Mouse (Mus musculus): ENCODE data around the gene Cars.
A peak's percentile ranks its signal among the peaks of the same experiment; 100 is the strongest.

Gene Cars

DNA sequence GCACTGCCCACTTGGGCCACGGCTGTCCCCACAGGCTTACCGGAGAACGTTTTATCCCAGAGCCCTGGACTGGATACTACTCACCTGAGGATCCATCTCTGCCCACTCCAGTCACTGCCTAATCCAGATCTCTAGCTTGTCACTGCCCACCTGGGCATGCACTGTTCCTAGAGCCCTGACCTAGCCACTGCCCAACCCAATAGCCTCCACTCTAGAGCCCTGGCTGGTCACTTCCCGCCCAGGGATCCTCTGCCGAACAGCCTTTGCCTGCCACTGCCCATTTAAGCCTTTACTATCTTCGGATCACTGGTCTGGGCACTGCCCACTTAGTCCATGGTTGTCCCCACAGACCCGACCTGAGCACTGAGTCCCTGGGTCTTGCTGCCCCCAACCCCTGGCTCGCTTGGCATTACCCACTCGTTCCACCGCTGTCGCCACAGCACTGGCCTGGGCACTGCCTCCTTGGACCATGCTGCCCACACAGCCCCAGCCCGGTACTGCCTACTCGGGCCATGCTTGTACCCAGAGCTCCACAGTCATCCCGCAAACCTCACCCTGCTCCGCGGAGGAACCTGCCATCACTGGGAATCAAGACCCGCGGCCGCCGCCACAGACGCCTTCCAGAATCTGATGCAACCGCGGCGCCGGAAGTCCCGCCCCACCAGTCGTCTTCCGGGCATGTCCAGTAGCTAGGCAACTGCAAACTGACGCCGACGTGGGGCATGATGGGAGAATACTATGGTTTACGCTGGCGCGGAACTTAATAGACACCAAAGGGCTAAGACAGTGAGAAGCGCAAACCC lies at the start of gene Cars:
TSS of gene Cars (minus strand) at position 663 of the 803 bp plus-strand sequence.
- 0 out of 2 replicates have a peak, but pooled peaks have one; percentile 21 for TF ChIP-seq GATA4 (IDR thresholded peaks at IDR 0.05; ENCODE audit: insufficient replicate concordance, low read length)

DNA sequence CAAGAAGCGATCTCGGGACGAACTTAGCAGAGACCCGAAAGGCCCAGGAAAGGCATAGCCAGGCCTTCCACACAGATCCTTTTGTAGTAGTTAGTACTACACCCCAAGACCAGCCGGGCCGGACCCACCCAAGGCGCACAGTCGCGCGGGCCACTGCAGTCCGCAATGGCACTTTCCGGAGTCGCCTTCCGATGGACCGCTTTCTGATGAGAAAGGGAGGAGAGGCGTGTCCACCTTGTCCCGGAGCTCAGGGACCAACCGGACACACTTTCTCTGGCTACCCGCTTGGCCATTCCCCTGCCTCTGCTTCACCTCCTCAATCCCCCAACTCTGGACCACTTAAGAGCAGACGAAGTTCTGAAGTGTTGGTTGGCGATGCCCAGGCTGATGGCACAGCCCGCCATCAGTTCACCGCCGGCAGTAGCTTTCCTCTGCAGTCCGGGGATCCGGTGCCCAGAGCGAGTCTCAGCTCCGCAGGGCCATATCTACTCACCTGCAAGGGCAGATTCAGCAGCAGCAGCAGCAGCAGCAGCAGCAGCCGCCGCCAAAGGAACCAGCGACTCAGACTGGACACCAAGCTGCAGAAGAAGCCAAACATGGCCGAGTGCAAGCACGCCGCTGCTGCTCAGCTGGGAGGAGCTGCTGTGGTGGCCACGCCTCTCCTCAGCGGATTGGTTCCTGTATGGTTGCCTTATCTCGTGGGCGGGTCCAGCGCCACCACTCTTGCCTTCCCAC lies 49.3 kb upstream of the Cars start, which contains the start of gene Tnfrsf22:
TSS of gene Tnfrsf22 (minus strand) at position 628 of the 735 bp plus-strand sequence.
- peak; percentile 90; the same call in 1 of the 2 replicates for TF ChIP-seq GATA4 (IDR thresholded peaks at IDR 0.05; ENCODE audit: insufficient replicate concordance, low read length)

DNA sequence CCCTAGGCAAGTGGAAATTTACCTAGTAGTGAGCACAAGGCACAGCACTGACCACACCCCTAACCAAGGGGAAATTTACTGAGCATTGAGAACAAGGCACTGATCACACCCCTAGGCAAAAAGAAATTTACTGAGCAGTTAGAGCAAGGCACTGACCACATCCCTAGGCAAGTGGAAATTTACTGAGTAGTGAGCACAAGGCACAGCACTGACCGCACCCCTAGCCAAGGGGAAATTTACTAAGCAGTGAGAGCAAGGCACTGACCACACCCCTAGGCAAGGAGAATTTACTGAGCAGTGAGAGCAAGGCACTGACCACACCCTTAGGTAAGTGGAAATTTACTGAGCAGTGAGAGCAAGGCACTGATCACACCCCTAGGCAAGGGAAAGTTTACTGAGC lies 36.8 kb upstream of the Cars start:
- TF ChIP-seq GATA4 (IDR thresholded peaks at IDR 0.05; ENCODE audit: insufficient replicate concordance, low read length), result no peak

DNA sequence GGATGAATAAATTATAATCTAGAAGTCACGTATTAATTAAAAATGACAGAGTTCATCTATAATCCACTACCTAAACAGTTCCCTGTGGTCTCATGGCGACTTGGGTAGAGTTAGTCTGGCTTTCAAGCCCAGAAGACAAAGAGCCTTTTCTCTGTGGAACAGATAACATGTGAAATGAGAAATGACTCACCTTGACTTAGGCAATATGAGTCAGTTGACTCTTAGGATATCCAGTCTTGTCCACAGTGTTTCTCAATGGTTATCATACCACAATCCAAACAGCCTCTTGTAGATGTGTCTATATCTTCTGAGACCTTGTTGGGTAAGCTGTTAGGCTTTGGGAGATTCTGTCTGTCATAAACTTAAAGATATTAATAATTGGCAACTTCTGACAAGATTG lies 31.6 kb upstream of the Cars start:
- no peak for TF ChIP-seq GATA4 (IDR thresholded peaks at IDR 0.05; ENCODE audit: insufficient replicate concordance, low read length)

DNA sequence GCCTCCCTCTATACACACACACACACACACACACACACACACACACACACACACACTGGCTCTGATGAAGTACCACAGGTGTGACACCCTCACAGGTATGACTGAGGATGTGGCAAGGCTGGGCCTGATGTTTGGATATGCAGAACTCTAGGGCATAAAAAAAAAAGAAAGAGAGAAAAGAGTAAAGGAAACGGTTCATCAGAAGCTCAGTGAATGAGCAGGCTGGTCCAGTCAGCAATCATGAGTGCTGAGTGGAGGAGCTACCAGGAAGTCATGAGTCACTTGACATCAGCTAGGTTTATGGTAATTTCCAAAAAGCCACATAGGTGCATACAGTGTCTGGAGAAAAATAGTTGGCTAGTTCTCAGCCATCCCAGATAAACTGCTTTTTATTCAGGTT lies 29.6 kb upstream of the Cars start:
- no peak for TF ChIP-seq GATA4 (IDR thresholded peaks at IDR 0.05; ENCODE audit: insufficient replicate concordance, low read length)

DNA sequence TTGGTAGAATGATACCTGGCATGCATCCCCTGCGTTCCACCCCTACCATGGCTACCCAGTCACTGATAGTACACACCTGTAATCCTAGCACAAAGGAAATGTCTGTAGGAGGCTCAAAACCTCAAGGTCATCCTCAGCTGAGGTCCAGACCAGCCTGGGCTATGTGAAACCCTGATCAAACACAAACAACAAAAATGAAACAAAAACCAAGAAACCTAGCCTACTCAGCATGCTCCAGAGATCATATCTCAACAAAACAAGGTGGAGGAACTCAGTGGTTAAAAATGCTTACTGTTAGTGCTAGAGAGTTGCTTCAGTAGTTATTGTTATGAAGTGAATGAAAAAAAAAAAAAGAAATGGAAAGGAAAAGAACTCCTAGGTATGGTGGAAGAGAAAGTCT lies 28.6 kb upstream of the Cars start, which contains the start of gene Tnfrsf26:
TSS of gene Tnfrsf26 (minus strand) at position 183 of the 400 bp plus-strand sequence.
- no peak for TF ChIP-seq GATA4 (IDR thresholded peaks at IDR 0.05; ENCODE audit: insufficient replicate concordance, low read length)

DNA sequence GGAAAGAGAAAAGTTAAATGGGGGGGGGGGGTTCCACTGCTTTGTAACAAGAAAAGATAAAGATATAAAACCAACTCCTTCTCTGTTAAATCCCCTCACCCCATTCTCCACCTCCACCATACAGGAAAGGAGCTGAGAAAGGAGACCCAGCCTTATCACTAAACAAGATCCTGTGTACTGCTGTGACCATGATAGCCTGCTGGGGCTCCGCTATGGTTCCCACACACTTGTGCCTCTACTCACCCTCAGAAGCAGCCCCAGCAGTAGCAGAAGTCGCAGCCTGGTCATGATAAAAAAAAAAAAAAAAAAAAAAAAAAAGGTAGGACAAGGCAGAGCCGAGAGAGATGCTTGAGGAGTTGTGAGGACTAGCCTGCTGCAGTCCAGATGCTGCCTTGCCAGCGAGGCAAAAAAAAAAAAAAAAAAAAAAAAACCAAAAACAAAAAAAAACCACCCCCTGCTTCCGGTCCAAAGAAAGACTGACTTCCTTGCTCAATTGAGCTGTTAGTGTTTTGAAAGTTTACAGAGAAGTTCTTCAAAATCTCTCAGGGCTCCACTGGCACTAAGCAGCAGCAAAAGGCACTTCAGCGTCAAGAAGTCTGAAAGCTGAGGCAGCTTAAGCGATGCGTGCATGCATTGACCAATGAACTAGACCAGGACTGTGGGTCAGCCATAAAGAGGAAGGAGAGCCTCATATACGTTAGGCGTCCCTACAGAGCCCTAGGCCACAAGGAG lies 27.8 kb upstream of the Cars start:
- peak; percentile 6; the same call in 1 of the 2 replicates for TF ChIP-seq GATA4 (IDR thresholded peaks at IDR 0.05; ENCODE audit: insufficient replicate concordance, low read length)

DNA sequence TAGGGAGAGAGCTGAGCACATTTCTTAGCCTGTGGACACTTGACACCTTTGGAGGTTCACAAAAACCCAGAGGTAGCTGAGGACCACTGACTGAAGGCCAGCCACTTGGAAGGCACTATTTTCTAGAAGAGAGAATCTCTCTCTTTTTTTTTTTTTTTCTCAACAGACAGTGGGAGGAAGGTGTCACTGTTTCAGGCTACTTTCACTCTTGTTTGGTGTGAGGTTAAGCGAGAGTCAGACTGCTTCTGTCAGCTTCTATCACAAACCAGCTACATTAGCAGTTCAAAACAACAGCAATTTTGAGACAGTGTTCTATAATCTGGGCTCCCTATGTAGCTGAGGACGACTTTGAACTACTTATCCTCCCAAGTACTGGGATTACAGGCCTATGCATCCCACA lies 26.3 kb upstream of the Cars start:
- TF ChIP-seq GATA4 (IDR thresholded peaks at IDR 0.05; ENCODE audit: insufficient replicate concordance, low read length), result no peak

DNA sequence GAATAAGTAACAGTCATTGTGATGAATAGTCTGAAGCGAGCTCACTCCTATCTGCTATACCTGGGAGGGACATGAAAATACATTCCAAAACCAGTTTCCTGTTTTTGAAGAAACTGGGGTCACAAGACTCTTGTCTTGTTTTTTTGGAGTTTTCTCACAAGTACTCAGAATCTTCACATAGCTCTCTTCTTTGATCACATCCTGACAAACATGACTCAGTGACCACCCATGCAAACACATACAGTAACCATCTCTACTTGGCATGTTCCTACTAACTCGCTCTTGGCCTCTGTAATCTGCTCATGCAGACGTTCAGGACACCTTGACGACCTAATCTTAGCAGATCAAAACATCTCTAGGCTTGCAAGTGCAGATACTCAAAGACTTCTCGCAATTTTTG lies 25.3 kb upstream of the Cars start:
- TF ChIP-seq GATA4 (IDR thresholded peaks at IDR 0.05; ENCODE audit: insufficient replicate concordance, low read length), result no peak

DNA sequence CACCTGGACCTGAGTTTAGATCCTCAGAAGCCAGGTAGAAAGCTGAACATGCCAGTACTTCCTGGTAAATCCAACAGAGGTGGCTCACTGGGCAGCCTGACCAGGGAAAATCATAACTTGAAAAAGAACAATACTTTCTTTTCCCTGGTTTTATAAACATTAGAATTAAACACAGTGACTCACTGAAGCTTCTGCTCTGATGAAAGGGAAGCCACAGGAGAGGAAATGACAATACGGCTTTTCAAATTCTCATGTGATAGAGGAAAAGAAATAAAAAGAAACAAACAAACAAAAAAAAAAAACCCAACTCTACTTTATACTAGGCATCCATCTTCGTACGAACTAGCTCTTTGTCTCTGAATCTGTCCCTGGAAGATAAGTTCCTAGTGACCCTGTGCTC lies 24.7 kb upstream of the Cars start:
- no peak for TF ChIP-seq GATA4 (IDR thresholded peaks at IDR 0.05; ENCODE audit: insufficient replicate concordance, low read length)

DNA sequence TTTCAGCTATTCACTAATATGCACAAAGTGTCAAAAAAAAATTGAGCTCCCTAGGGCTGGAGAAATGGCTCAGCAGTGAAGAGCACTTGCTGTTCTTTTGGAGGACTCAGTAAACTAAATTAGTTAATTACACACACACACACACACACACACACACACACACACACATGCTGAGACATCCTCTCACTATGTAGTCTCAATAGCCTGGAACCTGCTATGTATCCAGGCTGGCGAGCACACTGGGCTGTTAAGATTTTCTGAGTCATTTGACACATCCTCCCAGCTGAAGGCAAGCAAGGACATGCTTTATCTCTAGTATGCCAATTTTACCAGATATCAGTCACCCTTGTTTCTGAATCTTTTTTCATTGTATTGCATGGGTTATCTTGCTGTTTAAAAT lies 21.1 kb upstream of the Cars start:
- peak; percentile 60; the same call in 1 of the 2 replicates for TF ChIP-seq GATA4 (IDR thresholded peaks at IDR 0.05; ENCODE audit: insufficient replicate concordance, low read length)

DNA sequence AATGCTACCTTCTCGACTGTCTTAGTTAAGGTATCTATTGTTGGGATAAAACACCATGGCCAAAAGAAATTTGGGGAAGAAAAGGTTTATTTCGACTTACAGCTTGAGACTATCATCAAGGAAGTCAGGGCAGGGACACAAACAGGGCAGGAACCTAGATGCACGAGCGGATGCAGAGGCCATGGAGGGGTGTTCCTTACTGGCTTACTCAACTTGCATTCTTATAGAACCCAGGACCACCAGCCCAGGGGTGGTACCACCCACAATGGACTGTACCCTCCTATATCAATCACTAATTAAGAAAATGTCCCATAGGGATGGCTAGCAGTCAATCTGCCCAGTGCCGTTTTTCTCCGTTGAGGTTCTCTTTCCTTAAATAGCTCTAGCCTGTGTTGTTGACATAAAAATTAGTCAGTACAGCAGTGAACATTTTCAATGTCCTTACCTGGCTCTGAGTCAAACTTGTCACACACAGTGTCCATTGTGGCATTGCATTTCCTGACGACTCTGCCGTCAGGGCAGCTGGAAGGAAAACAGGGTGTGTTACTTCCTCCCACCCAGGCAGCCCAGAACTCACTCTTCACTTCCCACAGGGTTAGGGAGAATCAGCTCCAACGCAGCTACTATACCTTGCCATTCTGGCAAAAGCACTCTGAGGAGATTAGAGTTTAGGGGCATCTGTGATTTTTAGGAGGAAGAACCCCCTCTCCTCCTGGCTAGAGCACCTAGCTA lies 14.7 kb upstream of the Cars start:
- no peak for TF ChIP-seq GATA4 (IDR thresholded peaks at IDR 0.05; ENCODE audit: insufficient replicate concordance, low read length)

DNA sequence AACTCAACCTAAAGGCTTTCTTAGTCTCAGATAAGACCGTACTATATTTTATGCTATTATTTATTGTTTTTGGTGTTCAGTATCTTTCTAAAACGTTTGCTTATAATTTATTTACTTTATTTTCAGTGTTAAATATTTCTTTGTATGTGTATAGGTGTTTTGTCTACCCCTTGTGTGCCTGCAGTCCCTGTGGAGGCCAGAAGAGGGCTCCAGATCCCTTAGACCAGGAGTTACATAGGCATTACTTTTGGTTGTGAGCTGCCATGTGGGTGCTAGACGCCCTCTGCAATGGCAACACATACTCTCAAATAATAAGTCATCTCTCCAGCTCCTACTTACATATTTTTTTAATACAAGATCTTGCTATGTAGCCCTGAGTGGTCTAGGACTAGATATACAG lies 12.3 kb upstream of the Cars start:
- no peak for TF ChIP-seq GATA4 (IDR thresholded peaks at IDR 0.05; ENCODE audit: insufficient replicate concordance, low read length)

DNA sequence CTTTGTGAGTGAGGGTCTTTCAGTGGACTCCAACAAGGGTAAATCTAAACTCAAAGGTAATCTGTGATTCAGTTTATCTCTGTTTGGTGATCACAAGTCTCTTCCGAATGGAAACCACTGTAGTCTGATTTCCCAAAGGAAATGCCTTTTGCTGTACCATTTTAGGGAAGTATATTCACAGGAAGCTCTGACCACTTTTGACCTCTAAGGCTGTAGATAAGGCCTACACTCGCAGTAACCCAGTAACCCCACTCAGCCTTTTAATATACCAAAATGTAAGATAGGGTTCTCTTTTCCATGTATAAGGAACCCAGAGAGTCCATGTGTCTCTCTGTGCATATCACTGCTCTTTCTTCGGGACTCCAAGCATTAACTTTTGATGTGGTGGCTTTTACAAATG lies 5.4 kb upstream of the Cars start:
- peak; percentile 93 for TF ChIP-seq GATA4 (IDR thresholded peaks at IDR 0.05; ENCODE audit: insufficient replicate concordance, low read length)

DNA sequence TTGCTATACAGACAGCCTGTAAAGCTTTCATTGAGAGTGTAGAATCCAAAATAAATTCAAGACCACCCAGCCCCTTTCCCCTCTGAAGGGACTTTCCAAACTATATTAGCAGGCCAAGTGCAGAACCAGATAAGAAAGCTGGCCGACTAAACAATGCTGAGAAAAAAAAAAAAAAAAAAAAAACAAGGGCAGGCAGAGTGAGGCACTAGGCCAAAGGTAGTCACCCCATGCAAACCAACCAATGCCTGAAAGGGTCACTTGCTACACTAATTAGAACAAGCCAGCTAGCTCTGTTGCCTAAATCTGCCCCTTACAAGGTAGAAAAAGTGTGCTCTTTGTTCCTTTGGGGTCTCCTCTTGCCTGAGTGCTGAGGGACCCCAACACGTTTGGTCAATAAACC lies 5.0 kb upstream of the Cars start:
- no peak for TF ChIP-seq GATA4 (IDR thresholded peaks at IDR 0.05; ENCODE audit: insufficient replicate concordance, low read length)
